Mouse (Mus musculus) olfactory bulb, adult 2 months (tissue): ENCODE measurements around the gene Tspan12.

Experiments
- CTCF ChIP-seq: fragments of 200-500 bp; IDR thresholded peaks from 2 replicates; pipeline ENCODE4 v1.5.1; 2012; ENCODE audit warnings: low read depth, mild to moderate bottlenecking, low read length, moderate library complexity; ENCODE audit not compliant: insufficient read depth
- POLR2A ChIP-seq: fragments of 200-500 bp; IDR thresholded peaks from 2 replicates; pipeline ENCODE4 v1.6.1; 2012; ENCODE audit warnings: mild to moderate bottlenecking, low read depth, low read length, moderate library complexity; ENCODE audit not compliant: insufficient read depth

DNA sequence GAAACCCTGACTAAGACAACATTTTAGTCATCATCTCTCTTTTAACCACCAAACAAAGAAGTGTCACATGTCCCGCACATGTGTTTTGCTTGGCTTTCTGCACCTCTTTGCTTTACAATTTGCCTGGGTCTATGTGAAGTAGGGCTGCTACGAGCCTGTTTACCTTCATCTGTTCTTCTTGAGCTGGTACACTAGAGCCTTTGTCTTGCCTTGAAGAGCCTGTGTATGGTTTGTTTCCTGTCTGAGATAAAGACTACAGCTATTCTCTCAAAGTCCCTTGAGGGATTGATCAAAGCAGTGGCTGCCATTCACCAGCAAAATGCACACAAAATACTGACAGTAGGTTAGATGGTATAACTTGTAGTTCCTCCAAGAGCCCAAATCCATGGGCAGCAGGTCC lies 62.3 kb downstream of the Tspan12 start:
- TF ChIP-seq POLR2A: no peak
- TF ChIP-seq CTCF: no peak
